Mouse (Mus musculus) CH12F3 (cell line): ENCODE measurements around the gene Amd2.

Source experiments
- in situ Hi-C: fragments of 300-500 bp; cut with MboI; formaldehyde crosslinking; loops from 2 replicates; pipeline ENCODE4 v1.14.3; 2020; ENCODE audit warnings: low sequenced_read_pairs

Gene Amd2

GRCm38 (mm10) chr10:35711792-35712191 lies at the start of gene Amd2:
TSS of gene Amd2 (minus strand) at chr10:35711892.
- in situ Hi-C loops, result no loop called here

- in situ Hi-C loops, result no loop called here
Observed at GRCm38 (mm10) chr10:35761280-35761679, 49.6 kb upstream of the Amd2 start.

GRCm38 (mm10) chr10:35737639-35738038 lies 25.9 kb upstream of the Amd2 start:
- in situ Hi-C loops, result no loop called here

GRCm38 (mm10) chr10:35714266-35714665 lies 2.6 kb upstream of the Amd2 start:
- in situ Hi-C loops, result no loop called here
